Mouse (Mus musculus) stomach, embryonic 14.5 days (tissue): ENCODE data around the gene Rpl35. TPM values are rescaled to one million over a fixed set of nuclear protein-coding genes. Genes with fewer than 3 reads are reported as not detected.
A peak's percentile ranks its signal among the peaks of the same experiment; 100 is the strongest.

Experiments used
- ATAC-seq: fragments of 200-750 bp; cut with Nextera tagmentation; 2 replicates; pipeline ENCODE4 v1.8.0; 2017; ENCODE audit warnings: low read depth, moderate TSS enrichment; ENCODE audit not compliant: insufficient number of reproducible peaks, insufficient read depth, low FRiP score
- H3K27ac ChIP-seq: fragments of 300-500 bp; sonication (generic); 2 replicates; pipeline ENCODE4 v1.5.1; 2014; ENCODE audit warnings: mild to moderate bottlenecking, low read length, moderate library complexity, mixed read lengths
- H3K27me3 ChIP-seq: fragments of 300-500 bp; sonication (generic); 2 replicates; pipeline ENCODE4 v1.6.1; 2014; ENCODE audit warnings: low read length, control low read depth, mixed read lengths; ENCODE audit not compliant: control insufficient read depth, insufficient read depth
- H3K36me3 ChIP-seq: fragments of 300-500 bp; sonication (generic); 2 replicates; pipeline ENCODE4 v1.6.1; 2014; ENCODE audit warnings: mild to moderate bottlenecking, control low read depth, low read length, moderate library complexity, mixed read lengths; ENCODE audit not compliant: control insufficient read depth, insufficient read depth
- H3K4me1 ChIP-seq: fragments of 300-500 bp; sonication (generic); 2 replicates; pipeline ENCODE4 v1.6.1; 2014; ENCODE audit warnings: low read length, control low read depth, mixed read lengths; ENCODE audit not compliant: control insufficient read depth, insufficient read depth
- H3K4me2 ChIP-seq: fragments of 300-500 bp; sonication (generic); replicated peaks from 2 replicates; pipeline ENCODE4 v1.6.1; 2014; ENCODE audit warnings: low read depth, low read length, control low read depth
- H3K4me3 ChIP-seq: fragments of 300-500 bp; sonication (generic); 2 replicates; pipeline ENCODE4 v1.5.1; 2014; ENCODE audit warnings: low read depth, low read length, control low read depth
- H3K9ac ChIP-seq: fragments of 300-500 bp; sonication (generic); replicated peaks from 2 replicates; pipeline ENCODE4 v1.6.1; 2014; ENCODE audit warnings: low read depth, mild to moderate bottlenecking, control low read depth, low read length, moderate library complexity, mixed read lengths
- H3K9me3 ChIP-seq: fragments of 300-500 bp; sonication (generic); 2 replicates; pipeline ENCODE4 v1.6.1; 2016; ENCODE audit warnings: low read depth, low read length, control low read depth; ENCODE audit not compliant: control insufficient read depth
- WGBS: fragments of 180-500 bp; shearing (Covaris S2); extraction: QIAGEN DNeasy Blood & Tissue Kit; methylation state at CpG from one replicate; pipeline ENCODE4 v1.1.7; 2014; 5-methylcytosine and 5-hydroxymethylcytosine counted together
- polyA plus RNA-seq: library from polyadenylated mRNA; unstranded; fragments of >200 nt; fragmentation: Nextera tagmentation; extraction: Ambion mirVana; gene quantifications from 2 replicates; pipeline ENCODE4 v1.2.1, GENCODE M21; 2014

Rpl35 gene
- polyA plus RNA-seq, 1 experiment from 2014 or later = 1,116 TPM

GRCm38 (mm10) chr2:38974171-38974570, 31.3 kb downstream of the Rpl35 start:
- no peaks in the 10 kb centered on the region for H3K4me1 ChIP-seq
- ATAC-seq = no peak
- H3K27ac ChIP-seq = no peak overlapping the region
- no peak overlapping the region for H3K4me2 ChIP-seq
- no peak overlapping the region for H3K9ac ChIP-seq
- H3K27me3 ChIP-seq = no peaks in the 10 kb centered on the region
- H3K4me3 ChIP-seq = no peak overlapping the region
- WGBS = 51% methylated on average over 2 of the region's 2 CpGs
- no peaks in the 10 kb centered on the region for H3K9me3 ChIP-seq
- H3K36me3 ChIP-seq = no peaks in the 10 kb centered on the region

GRCm38 (mm10) chr2:38973701-38974100, 31.7 kb downstream of the Rpl35 start:
- H3K9me3 ChIP-seq = no peaks in the 10 kb centered on the region
- H3K27ac ChIP-seq = no peak overlapping the region
- H3K36me3 ChIP-seq = no peaks in the 10 kb centered on the region
- H3K27me3 ChIP-seq = no peaks in the 10 kb centered on the region
- no peaks in the 10 kb centered on the region for H3K4me1 ChIP-seq
- H3K9ac ChIP-seq = no peak overlapping the region
- no peak overlapping the region for H3K4me2 ChIP-seq
- 78% methylated on average over 7 of the region's 7 CpGs for WGBS
- H3K4me3 ChIP-seq = no peak overlapping the region
- no peak for ATAC-seq

- no peak for ATAC-seq
- no peak overlapping the region for H3K27ac ChIP-seq
- no peak overlapping the region for H3K9ac ChIP-seq
- no peak overlapping the region for H3K4me2 ChIP-seq
- H3K4me1 ChIP-seq = no peaks in the 10 kb centered on the region
- no peaks in the 10 kb centered on the region for H3K27me3 ChIP-seq
- no peaks in the 10 kb centered on the region for H3K36me3 ChIP-seq
- no peak overlapping the region for H3K4me3 ChIP-seq
- WGBS = 35% methylated on average over 2 of the region's 2 CpGs
- H3K9me3 ChIP-seq = no peaks in the 10 kb centered on the region
Measured at GRCm38 (mm10) chr2:38973223-38973622, 32.2 kb downstream of the Rpl35 start.

GRCm38 (mm10) chr2:38970057-38970456, 35.4 kb downstream of the Rpl35 start:
- WGBS = 53% methylated on average over 5 of the region's 5 CpGs
- Histone ChIP-seq H3K27ac (no peak overlapping the region), H3K36me3 (no peaks in the 10 kb centered on the region), H3K27me3 (no peaks in the 10 kb centered on the region), H3K9ac (no peak overlapping the region), H3K4me3 (no peak overlapping the region), H3K9me3 (no peaks in the 10 kb centered on the region), H3K4me2 (no peak overlapping the region), H3K4me1 (no peaks in the 10 kb centered on the region)
- peak; percentile 79; the same call in 1 of the 2 replicates for ATAC-seq

- H3K9ac ChIP-seq = no peak overlapping the region
- no peak for ATAC-seq
- H3K4me3 ChIP-seq = no peak overlapping the region
- WGBS = 74% methylated on average over 2 of the region's 2 CpGs
- H3K9me3 ChIP-seq = no peaks in the 10 kb centered on the region
- H3K27ac ChIP-seq = no peak overlapping the region
- no peaks in the 10 kb centered on the region for H3K4me1 ChIP-seq
- no peak overlapping the region for H3K4me2 ChIP-seq
- H3K36me3 ChIP-seq = no peaks in the 10 kb centered on the region
- no peaks in the 10 kb centered on the region for H3K27me3 ChIP-seq
Measured at GRCm38 (mm10) chr2:38969650-38970049, 35.8 kb downstream of the Rpl35 start.

- Histone ChIP-seq H3K4me2 (no peak overlapping the region), H3K27ac (no peak overlapping the region), H3K4me3 (no peak overlapping the region), H3K9ac (no peak overlapping the region), H3K36me3 (no peaks in the 10 kb centered on the region), H3K27me3 (no peaks in the 10 kb centered on the region), H3K9me3 (no peaks in the 10 kb centered on the region), H3K4me1 (0 out of 2 replicates have a peak, but pooled peaks cover 4% of the 10 kb centered on the region)
- no peak for ATAC-seq
- 6% methylated on average over 4 of the region's 4 CpGs for WGBS
Measured at GRCm38 (mm10) chr2:38964198-38964597, 41.2 kb downstream of the Rpl35 start.

GRCm38 (mm10) chr2:38957671-38958223, 47.7 kb downstream of the Rpl35 start:
- no peak for ATAC-seq
- Histone ChIP-seq H3K4me3 (no peak overlapping the region), H3K27me3 (no peaks in the 10 kb centered on the region), H3K4me1 (no peaks in the 10 kb centered on the region), H3K4me2 (no peak overlapping the region), H3K9ac (no peak overlapping the region), H3K27ac (no peak overlapping the region), H3K36me3 (no peaks in the 10 kb centered on the region), H3K9me3 (no peaks in the 10 kb centered on the region)
- 78% methylated on average over 5 of the region's 5 CpGs for WGBS

GRCm38 (mm10) chr2:38956062-38956461, 49.4 kb downstream of the Rpl35 start:
- Histone ChIP-seq H3K36me3 (no peaks in the 10 kb centered on the region), H3K9ac (no peak overlapping the region), H3K27me3 (no peaks in the 10 kb centered on the region), H3K4me3 (no peak overlapping the region), H3K27ac (no peak overlapping the region), H3K9me3 (no peaks in the 10 kb centered on the region), H3K4me1 (no peaks in the 10 kb centered on the region), H3K4me2 (no peak overlapping the region)
- no peak for ATAC-seq
- 66% methylated on average over 2 of the region's 2 CpGs for WGBS
